ENCODE assay signal across 33 mouse cellular contexts in the genomic region with DNA sequence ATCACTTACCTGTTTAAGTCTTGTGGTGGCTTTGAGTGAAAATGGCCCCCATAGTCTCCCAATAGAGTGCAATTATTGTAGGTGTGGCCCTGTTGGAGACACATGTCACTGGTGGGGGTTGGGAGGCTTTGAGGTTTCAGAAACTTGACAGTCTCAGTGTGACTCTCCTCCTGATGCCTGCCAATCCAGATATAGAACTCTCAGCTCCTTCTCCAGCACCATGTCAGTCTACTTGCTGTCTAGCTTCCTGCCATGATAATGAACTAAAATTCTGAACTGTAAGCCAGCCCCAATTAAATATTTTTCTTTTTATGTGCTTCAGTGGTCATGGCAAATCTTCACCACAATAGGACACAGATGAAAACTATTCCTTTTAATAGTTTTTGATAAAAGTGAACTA.
"Had no signal": no experiment of that assay in that cellular context is flagged by ENCODE, and none has a peak within 500 bp of the region (broad histone marks: within the 10 kb centered on the region; RNA-seq: fewer than 3 reads in every experiment).

No protein-coding gene starts in this region.

- ATAC-seq: liver, embryonic 12.5 days; liver, postnatal 0 days; lung, postnatal 0 days; midbrain, embryonic 13.5 days; midbrain, embryonic 15.5 days; midbrain, embryonic 16.5 days had no signal

- H3K27me3 ChIP-seq: limb, embryonic 12.5 days; limb, embryonic 13.5 days; limb, embryonic 15.5 days; liver, embryonic 12.5 days; liver, embryonic 13.5 days; liver, embryonic 15.5 days; lung, embryonic 15.5 days; megakaryocyte, embryonic 14.5 days; midbrain, embryonic 12.5 days; midbrain, embryonic 13.5 days; midbrain, embryonic 15.5 days; neural tube, embryonic 12.5 days; neural tube, embryonic 13.5 days had no signal

- H3K4me1 ChIP-seq: limb, embryonic 10.5 days; limb, embryonic 12.5 days; limb, embryonic 13.5 days; limb, embryonic 15.5 days; liver, embryonic 12.5 days; liver, embryonic 13.5 days; liver, embryonic 15.5 days; lung, embryonic 15.5 days; megakaryocyte, embryonic 14.5 days; midbrain, embryonic 10.5 days; midbrain, embryonic 12.5 days; midbrain, embryonic 13.5 days; midbrain, embryonic 15.5 days; neural tube, embryonic 12.5 days; neural tube, embryonic 13.5 days had no signal

- DNase-seq: left cerebral cortex, postnatal 4 days; liver; liver, embryonic 13.5 days; liver, postnatal 0 days; lung, adult 18-20 months; lung, adult 2 months; lung, embryonic 14.5 days; lung, postnatal 10 days; lung, postnatal 14 days; lung, postnatal 36 days; lung, postnatal 4 days; midbrain, embryonic 14.5 days had no signal

- H3K4me3 ChIP-seq: limb, embryonic 10.5 days; limb, embryonic 12.5 days; limb, embryonic 13.5 days; limb, embryonic 15.5 days; liver, embryonic 12.5 days; liver, embryonic 13.5 days; liver, embryonic 15.5 days; lung, embryonic 15.5 days; megakaryocyte, embryonic 14.5 days; midbrain, embryonic 10.5 days; midbrain, embryonic 12.5 days; midbrain, embryonic 13.5 days; midbrain, embryonic 15.5 days; myocyte; neural tube, embryonic 12.5 days; neural tube, embryonic 13.5 days had no signal

- H3K9ac ChIP-seq: limb, embryonic 12.5 days; limb, embryonic 13.5 days; limb, embryonic 15.5 days; liver, embryonic 12.5 days; liver, embryonic 13.5 days; liver, embryonic 14.5 days; liver, embryonic 15.5 days; liver, postnatal 0 days; lung, embryonic 14.5 days; lung, embryonic 15.5 days; midbrain, embryonic 12.5 days; midbrain, embryonic 13.5 days; midbrain, embryonic 15.5 days; neural tube, embryonic 12.5 days; neural tube, embryonic 13.5 days had no signal

- H3K36me3 ChIP-seq: limb, embryonic 10.5 days; limb, embryonic 12.5 days; limb, embryonic 13.5 days; limb, embryonic 15.5 days; liver, embryonic 12.5 days; liver, embryonic 13.5 days; liver, embryonic 15.5 days; lung, embryonic 15.5 days; midbrain, embryonic 10.5 days; midbrain, embryonic 12.5 days; midbrain, embryonic 13.5 days; midbrain, embryonic 15.5 days; neural tube, embryonic 12.5 days; neural tube, embryonic 13.5 days had no signal

- H3K9me3 ChIP-seq: limb, embryonic 10.5 days; limb, embryonic 12.5 days; limb, embryonic 13.5 days; limb, embryonic 15.5 days; liver, embryonic 12.5 days; liver, embryonic 13.5 days; liver, embryonic 15.5 days; lung, embryonic 15.5 days; midbrain, embryonic 10.5 days; midbrain, embryonic 12.5 days; midbrain, embryonic 13.5 days; midbrain, embryonic 15.5 days; neural tube, embryonic 12.5 days; neural tube, embryonic 13.5 days had no signal

- H3K27ac ChIP-seq: limb, embryonic 10.5 days; limb, embryonic 12.5 days; limb, embryonic 13.5 days; limb, embryonic 15.5 days; liver, embryonic 12.5 days; liver, embryonic 13.5 days; liver, embryonic 14.5 days; liver, embryonic 15.5 days; lung, embryonic 15.5 days; macrophage; midbrain, embryonic 10.5 days; midbrain, embryonic 12.5 days; midbrain, embryonic 13.5 days; midbrain, embryonic 15.5 days; neural tube, embryonic 12.5 days; neural tube, embryonic 13.5 days had no signal

- H3K4me2 ChIP-seq: limb, embryonic 12.5 days; limb, embryonic 13.5 days; limb, embryonic 15.5 days; liver, embryonic 11.5 days; liver, embryonic 12.5 days; liver, embryonic 13.5 days; liver, embryonic 15.5 days; lung, embryonic 14.5 days; lung, embryonic 15.5 days; midbrain, embryonic 11.5 days; midbrain, embryonic 12.5 days; midbrain, embryonic 13.5 days; midbrain, embryonic 15.5 days; neural tube, embryonic 12.5 days; neural tube, embryonic 13.5 days had no signal
